Mouse (Mus musculus): ENCODE measurements around the gene Nr1h5. TPM values are rescaled to one million over a fixed set of nuclear protein-coding genes. Genes with fewer than 3 reads are reported as not detected.

The Nr1h5 gene
- polyA plus RNA-seq (2016; fragmentation: Nextera tagmentation; extraction: Ambion mirVana) = 10.3 and 10.4 TPM in 2 replicates

GRCm38 (mm10) chr3:102964033-102964432 is at the start of gene Nr1h5:
TSS of gene Nr1h5 (minus strand) at chr3:102964133.
- Histone ChIP-seq H3K9me3 (replicated peaks) (no peaks in the 10 kb centered on the region), H3K4me2 (no peak within 1 kb of the TSS), H3K4me3 (no peak within 1 kb of the TSS), H3K4me1 (no peaks in the 10 kb centered on the region), H3K9ac (no peak within 1 kb of the TSS), H3K36me3 (no peaks in the 10 kb centered on the region), H3K27ac (no peak within 1 kb of the TSS), H3K27me3 (replicated peaks) (no peaks in the 10 kb centered on the region)
- 38% methylated on average over 3 of the region's 3 CpGs for WGBS (ENCODE audit: insufficient replicate concordance)
- ATAC-seq = no peak

- peaks cover 7% of the 10 kb centered on the region for H3K4me1 ChIP-seq
- no peak for ATAC-seq
Measured at GRCm38 (mm10) chr3:103001595-103001994, 37.7 kb upstream of the Nr1h5 start.

GRCm38 (mm10) chr3:102997591-102997990 is 33.7 kb upstream of the Nr1h5 start:
- Histone ChIP-seq H3K27ac (no peak overlapping the region), H3K9me3 (replicated peaks) (0 out of 2 replicates have a peak, but pooled peaks cover 4% of the 10 kb centered on the region), H3K9ac (no peak overlapping the region), H3K4me3 (no peak overlapping the region), H3K4me2 (no peak overlapping the region), H3K27me3 (replicated peaks) (no peaks in the 10 kb centered on the region), H3K36me3 (peaks cover 40% of the 10 kb centered on the region), H3K4me1 (peaks cover 20% of the 10 kb centered on the region)
- 89% methylated on average over 3 of the region's 3 CpGs for WGBS (ENCODE audit: insufficient replicate concordance)
- ATAC-seq = no peak

More at GRCm38 (mm10) chr3:103001595-103001994, 37.7 kb upstream of the Nr1h5 start:
- Histone ChIP-seq H3K9me3 (replicated peaks) (0 out of 2 replicates have a peak, but pooled peaks cover 4% of the 10 kb centered on the region), H3K27ac (no peak overlapping the region), H3K36me3 (peaks cover 48% of the 10 kb centered on the region), H3K9ac (no peak overlapping the region), H3K4me3 (no peak overlapping the region), H3K27me3 (replicated peaks) (no peaks in the 10 kb centered on the region), H3K4me2 (no peak overlapping the region)
- 85% methylated on average over 7 of the region's 7 CpGs for WGBS (ENCODE audit: insufficient replicate concordance)

- no peak overlapping the region for H3K27ac ChIP-seq
- H3K27me3 ChIP-seq (replicated peaks) = no peaks in the 10 kb centered on the region
- H3K36me3 ChIP-seq = peaks cover 34% of the 10 kb centered on the region
- ATAC-seq = no peak
- 61% methylated on average over 10 of the region's 10 CpGs for WGBS (ENCODE audit: insufficient replicate concordance)
- no peak overlapping the region for H3K9ac ChIP-seq
- peaks cover 20% of the 10 kb centered on the region for H3K4me1 ChIP-seq
- 0 out of 2 replicates have a peak, but pooled peaks cover 4% of the 10 kb centered on the region for H3K9me3 ChIP-seq (replicated peaks)
- H3K4me2 ChIP-seq = no peak overlapping the region
- no peak overlapping the region for H3K4me3 ChIP-seq
Measured at GRCm38 (mm10) chr3:102997036-102997435, 33.1 kb upstream of the Nr1h5 start.

GRCm38 (mm10) chr3:102995605-102996321 is 31.8 kb upstream of the Nr1h5 start, which contains the start of gene Sike1:
TSS of gene Sike1 (plus strand) at chr3:102995708.
- H3K27ac ChIP-seq = peak within 1 kb of the TSS; percentile 92
- peaks cover 20% of the 10 kb centered on the region for H3K4me1 ChIP-seq
- 0 out of 2 replicates have a peak, but pooled peaks cover 4% of the 10 kb centered on the region for H3K9me3 ChIP-seq (replicated peaks)
- ATAC-seq = peak; percentile 98
- no peaks in the 10 kb centered on the region for H3K27me3 ChIP-seq (replicated peaks)
- H3K4me3 ChIP-seq = peak within 1 kb of the TSS; percentile 70
- under 1% methylated on average over 56 of the region's 60 CpGs for WGBS (ENCODE audit: insufficient replicate concordance)
- H3K36me3 ChIP-seq = peaks cover 27% of the 10 kb centered on the region
- H3K4me2 ChIP-seq = peak within 1 kb of the TSS; percentile 67
- peak within 1 kb of the TSS; percentile 71 for H3K9ac ChIP-seq

GRCm38 (mm10) chr3:102995233-102995604 is 31.3 kb upstream of the Nr1h5 start:
- H3K4me1 ChIP-seq = peaks cover 20% of the 10 kb centered on the region
- no peak for ATAC-seq
- peaks cover 21% of the 10 kb centered on the region for H3K36me3 ChIP-seq
- 0 out of 2 replicates have a peak, but pooled peaks cover 4% of the 10 kb centered on the region for H3K9me3 ChIP-seq (replicated peaks)
- H3K27ac ChIP-seq = no peak overlapping the region
- H3K4me2 ChIP-seq = peak overlapping the region; percentile 67
- WGBS (ENCODE audit: insufficient replicate concordance) = 44% methylated on average over 7 of the region's 7 CpGs
- H3K4me3 ChIP-seq = peak overlapping the region; percentile 70
- H3K9ac ChIP-seq = no peak overlapping the region
- H3K27me3 ChIP-seq (replicated peaks) = no peaks in the 10 kb centered on the region

GRCm38 (mm10) chr3:102992936-102993335 is 29.0 kb upstream of the Nr1h5 start:
- Histone ChIP-seq H3K4me2 (no peak overlapping the region), H3K4me1 (peaks cover 20% of the 10 kb centered on the region), H3K4me3 (no peak overlapping the region), H3K36me3 (no peaks in the 10 kb centered on the region), H3K27me3 (replicated peaks) (no peaks in the 10 kb centered on the region), H3K27ac (no peak overlapping the region), H3K9ac (no peak overlapping the region), H3K9me3 (replicated peaks) (no peaks in the 10 kb centered on the region)
- ATAC-seq = no peak
- 49% methylated on average over 3 of the region's 3 CpGs for WGBS (ENCODE audit: insufficient replicate concordance)

- H3K9ac ChIP-seq = no peak overlapping the region
- no peak overlapping the region for H3K4me3 ChIP-seq
- no peaks in the 10 kb centered on the region for H3K27me3 ChIP-seq (replicated peaks)
- ATAC-seq = no peak
- H3K4me1 ChIP-seq = peaks cover 8% of the 10 kb centered on the region
- no peak overlapping the region for H3K4me2 ChIP-seq
- 53% methylated on average over 8 of the region's 8 CpGs for WGBS (ENCODE audit: insufficient replicate concordance)
- H3K27ac ChIP-seq = no peak overlapping the region
- H3K36me3 ChIP-seq = no peaks in the 10 kb centered on the region
- H3K9me3 ChIP-seq (replicated peaks) = no peaks in the 10 kb centered on the region
Measured at GRCm38 (mm10) chr3:102991041-102991440, 27.1 kb upstream of the Nr1h5 start.

- H3K4me3 ChIP-seq = no peak overlapping the region
- no peaks in the 10 kb centered on the region for H3K4me1 ChIP-seq
- ATAC-seq = no peak
- H3K9me3 ChIP-seq (replicated peaks) = no peaks in the 10 kb centered on the region
- no peak overlapping the region for H3K27ac ChIP-seq
- H3K36me3 ChIP-seq = no peaks in the 10 kb centered on the region
- no peak overlapping the region for H3K9ac ChIP-seq
- no peak overlapping the region for H3K4me2 ChIP-seq
- H3K27me3 ChIP-seq (replicated peaks) = no peaks in the 10 kb centered on the region
- WGBS (ENCODE audit: insufficient replicate concordance) = 54% methylated on average over 3 of the region's 3 CpGs
Measured at GRCm38 (mm10) chr3:102980349-102980736, 16.4 kb upstream of the Nr1h5 start.

- Histone ChIP-seq H3K36me3 (no peaks in the 10 kb centered on the region), H3K4me1 (no peaks in the 10 kb centered on the region), H3K27me3 (replicated peaks) (no peaks in the 10 kb centered on the region), H3K9me3 (replicated peaks) (no peaks in the 10 kb centered on the region), H3K27ac (no peak overlapping the region), H3K4me3 (no peak overlapping the region), H3K9ac (no peak overlapping the region), H3K4me2 (no peak overlapping the region)
- WGBS (ENCODE audit: insufficient replicate concordance) = 52% methylated on average over 10 of the region's 10 CpGs
- no peak for ATAC-seq
Measured at GRCm38 (mm10) chr3:102979550-102980348, 15.8 kb upstream of the Nr1h5 start.

- H3K27me3 ChIP-seq (replicated peaks) = no peaks in the 10 kb centered on the region
- no peak overlapping the region for H3K27ac ChIP-seq
- ATAC-seq = no peak
- 61% methylated on average over 4 of the region's 4 CpGs for WGBS (ENCODE audit: insufficient replicate concordance)
- H3K36me3 ChIP-seq = no peaks in the 10 kb centered on the region
- H3K9me3 ChIP-seq (replicated peaks) = no peaks in the 10 kb centered on the region
- H3K9ac ChIP-seq = no peak overlapping the region
- H3K4me2 ChIP-seq = no peak overlapping the region
- H3K4me3 ChIP-seq = no peak overlapping the region
- no peaks in the 10 kb centered on the region for H3K4me1 ChIP-seq
Measured at GRCm38 (mm10) chr3:102976906-102977305, 13.0 kb upstream of the Nr1h5 start.

- H3K27me3 ChIP-seq (replicated peaks) = no peaks in the 10 kb centered on the region
- H3K36me3 ChIP-seq = no peaks in the 10 kb centered on the region
- H3K27ac ChIP-seq = no peak overlapping the region
- WGBS (ENCODE audit: insufficient replicate concordance) = 69% methylated on average over 3 of the region's 3 CpGs
- no peak overlapping the region for H3K9ac ChIP-seq
- H3K9me3 ChIP-seq (replicated peaks) = no peaks in the 10 kb centered on the region
- no peaks in the 10 kb centered on the region for H3K4me1 ChIP-seq
- ATAC-seq = no peak
- no peak overlapping the region for H3K4me2 ChIP-seq
- H3K4me3 ChIP-seq = no peak overlapping the region
Measured at GRCm38 (mm10) chr3:102970508-102970907, 6.6 kb upstream of the Nr1h5 start.

All from liver, embryonic 12.5 days (tissue).